Mouse (Mus musculus): ENCODE data around the gene Mia3.
"Not testable (repeated sequence)": the region's sequence is repeated elsewhere in the genome, so short reads cannot be mapped to it uniquely, and the experiment has no call there.

The Mia3 gene

DNA sequence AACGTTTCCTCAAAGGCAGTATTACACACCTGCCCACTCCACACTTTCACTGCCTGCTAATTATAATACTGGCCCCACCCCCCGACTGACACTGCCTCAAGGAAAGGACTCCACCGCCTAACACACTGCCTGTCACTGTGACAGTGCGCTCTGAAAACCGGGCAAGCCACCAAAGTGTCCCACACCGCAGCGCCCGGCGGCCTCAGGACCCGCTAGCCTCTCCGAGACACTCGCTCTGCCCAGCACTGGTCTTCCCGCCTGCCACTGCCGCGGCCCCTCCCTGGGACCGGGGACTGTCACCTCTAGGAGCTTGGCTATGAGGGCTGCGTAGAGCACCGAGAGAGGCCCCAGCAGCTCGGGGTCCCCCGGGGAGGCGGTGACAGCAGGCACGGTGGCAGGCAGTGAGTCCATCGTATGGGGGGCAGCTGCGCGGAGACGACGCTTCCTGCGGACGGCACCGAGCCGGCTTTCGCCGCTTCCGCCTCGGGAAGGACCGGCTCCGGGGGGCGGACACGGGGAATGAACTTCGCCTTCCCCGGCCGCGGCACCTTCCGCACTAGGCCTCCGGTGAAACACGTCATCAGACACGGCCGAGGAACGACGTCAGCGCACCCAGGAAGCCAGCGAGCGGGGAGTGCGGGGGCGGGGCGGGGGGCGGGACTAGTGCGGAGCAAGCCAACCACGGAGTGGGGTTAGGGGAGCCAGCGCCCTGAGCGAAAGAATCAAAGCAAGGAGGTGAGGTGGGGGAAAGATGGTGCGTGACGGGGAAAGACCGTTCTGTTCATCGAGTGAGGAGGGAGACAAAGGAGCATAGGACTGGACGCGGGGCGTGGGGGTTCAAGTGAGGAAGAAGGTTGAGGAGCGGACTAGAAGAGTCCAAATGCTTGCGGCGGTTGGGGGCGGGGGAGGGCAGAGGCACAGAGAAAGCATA, 24.2 kb downstream of the Mia3 start:
- peak; percentile 78 for DNase-seq

DNA sequence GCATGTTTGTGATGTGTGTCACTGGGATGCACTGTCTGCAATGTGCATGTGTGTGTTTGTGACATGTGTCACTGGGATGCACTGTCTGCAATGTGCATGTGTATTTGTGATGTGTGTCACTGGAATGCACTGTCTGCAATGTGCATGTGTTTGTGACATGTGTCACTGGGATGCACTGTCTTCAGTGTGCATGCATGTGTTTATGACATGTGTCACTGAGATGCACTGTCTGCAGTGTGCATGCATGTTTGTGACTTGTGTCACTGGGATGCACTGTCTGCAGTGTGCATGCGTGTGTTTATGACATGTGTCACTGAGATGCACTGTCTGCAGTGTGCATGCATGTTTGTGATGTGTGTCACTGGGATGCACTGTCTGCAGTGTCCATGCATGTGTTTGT, 26.5 kb downstream of the Mia3 start:
- DNase-seq = not testable (repeated sequence)

- no peak for DNase-seq
These were observed 42.2 kb downstream of the Mia3 start for GRCm38 (mm10) chr1:183327171-183327570.

GRCm38 (mm10) chr1:183324433-183324832, 44.9 kb downstream of the Mia3 start:
- DNase-seq = no peak

GRCm38 (mm10) chr1:183323923-183324322, 45.4 kb downstream of the Mia3 start:
- no peak for DNase-seq

DNA sequence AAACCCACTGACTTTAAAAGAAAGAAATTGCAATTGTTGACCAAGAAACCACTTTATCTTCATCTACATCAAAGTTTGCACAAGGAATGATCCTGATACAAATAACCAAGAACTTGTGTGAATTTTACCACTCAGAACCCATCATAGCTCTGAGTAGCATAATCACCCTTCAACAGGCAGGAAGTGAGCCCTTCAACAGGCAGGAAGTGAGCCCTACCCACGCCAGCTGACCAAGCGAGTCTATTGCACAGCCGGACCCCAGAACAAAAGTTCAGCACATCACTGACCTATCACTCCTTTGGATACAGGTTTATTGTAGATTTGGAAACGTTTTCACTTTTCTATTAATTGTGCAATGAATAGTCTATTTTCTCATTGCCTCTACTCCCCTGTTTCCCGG, 46.9 kb downstream of the Mia3 start:
- DNase-seq = not testable (repeated sequence)

GRCm38 (mm10) chr1:183320708-183321107, 48.6 kb downstream of the Mia3 start:
- no peak for DNase-seq

DNA sequence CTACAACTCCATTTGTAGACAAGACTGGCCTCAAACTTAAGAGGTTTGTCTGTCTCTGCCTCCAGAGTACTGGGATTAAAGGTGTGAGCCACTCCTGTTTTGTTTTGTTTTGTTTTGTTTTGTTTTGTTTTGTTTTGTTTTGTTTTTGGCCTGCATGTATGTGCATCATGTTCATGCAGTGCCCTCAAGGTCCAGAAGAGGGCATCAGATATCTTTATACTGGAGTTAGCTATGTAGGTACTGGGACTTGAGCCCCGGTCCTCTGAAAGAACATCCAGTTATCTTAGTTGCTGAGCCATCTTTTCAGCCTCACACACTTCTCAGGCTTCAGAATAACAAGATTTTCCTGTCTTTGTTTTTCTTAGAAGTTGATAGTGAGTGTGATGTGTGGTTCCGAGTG, 53.6 kb downstream of the Mia3 start:
- DNase-seq = no peak

DNA sequence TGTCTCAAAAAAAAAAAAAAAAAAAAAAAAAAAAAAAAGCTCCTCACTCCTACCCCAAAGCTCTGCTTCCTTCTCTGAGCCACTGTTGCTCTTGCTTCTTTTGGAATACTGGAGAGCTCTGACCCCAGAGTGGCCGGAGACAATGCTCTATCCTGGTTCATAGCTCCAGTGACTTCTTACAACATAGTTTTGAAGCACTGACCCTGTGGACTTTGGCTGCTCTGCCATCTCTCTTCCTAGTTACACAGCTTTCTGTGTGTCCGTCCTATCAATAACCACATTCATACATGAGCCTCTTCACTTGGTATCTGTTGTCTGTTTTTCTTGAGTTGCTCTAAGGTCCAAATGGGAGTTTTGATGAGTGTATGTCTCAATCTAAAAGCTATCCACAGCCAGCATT, 57.3 kb downstream of the Mia3 start:
- DNase-seq = no peak

DNA sequence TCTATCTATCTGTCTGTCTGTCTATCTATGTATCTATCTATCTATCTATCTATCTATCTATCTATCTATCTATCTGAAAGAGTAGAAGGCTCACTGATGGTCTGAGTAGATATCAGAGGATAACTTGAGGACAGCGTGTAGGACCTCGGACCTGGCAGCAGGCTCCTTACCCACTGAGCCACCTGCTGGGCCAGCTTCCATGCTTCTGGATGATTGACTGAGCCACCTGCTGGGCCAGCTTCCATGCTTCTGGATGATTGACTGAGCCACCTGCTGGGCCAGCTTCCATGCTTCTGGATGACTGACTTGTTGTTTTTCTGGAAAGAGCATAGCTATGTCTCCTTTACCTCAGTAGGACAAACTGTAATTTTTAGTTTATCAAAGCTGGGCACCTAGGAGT, 59.8 kb downstream of the Mia3 start:
- DNase-seq = not testable (repeated sequence)

DNA sequence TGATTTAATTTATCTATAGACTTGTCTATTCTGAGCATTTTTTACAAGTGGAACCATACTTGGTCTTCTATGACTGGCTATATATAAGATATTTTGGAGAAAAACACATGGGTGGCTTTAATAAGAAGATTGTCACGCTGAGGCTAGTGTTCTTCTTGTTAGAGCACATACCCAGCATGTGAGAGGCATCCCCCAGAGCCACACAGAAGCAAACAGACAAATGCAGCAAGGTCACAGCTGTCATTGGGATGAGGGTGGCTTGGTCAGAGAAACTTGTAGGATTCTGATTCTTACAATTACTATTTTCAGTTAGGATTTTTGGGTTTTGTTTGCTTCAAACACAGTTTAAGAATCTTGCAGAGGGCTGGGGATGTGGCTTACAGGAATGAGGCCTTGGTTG, 60.9 kb downstream of the Mia3 start:
- DNase-seq = no peak

GRCm38 (mm10) chr1:183307555-183307954, 61.8 kb downstream of the Mia3 start:
- no peak for DNase-seq

GRCm38 (mm10) chr1:183299161-183299560, 70.2 kb downstream of the Mia3 start:
- peak; percentile 79 for DNase-seq

- no peak for DNase-seq
These were observed 71.4 kb downstream of the Mia3 start for GRCm38 (mm10) chr1:183297886-183298489.

DNA sequence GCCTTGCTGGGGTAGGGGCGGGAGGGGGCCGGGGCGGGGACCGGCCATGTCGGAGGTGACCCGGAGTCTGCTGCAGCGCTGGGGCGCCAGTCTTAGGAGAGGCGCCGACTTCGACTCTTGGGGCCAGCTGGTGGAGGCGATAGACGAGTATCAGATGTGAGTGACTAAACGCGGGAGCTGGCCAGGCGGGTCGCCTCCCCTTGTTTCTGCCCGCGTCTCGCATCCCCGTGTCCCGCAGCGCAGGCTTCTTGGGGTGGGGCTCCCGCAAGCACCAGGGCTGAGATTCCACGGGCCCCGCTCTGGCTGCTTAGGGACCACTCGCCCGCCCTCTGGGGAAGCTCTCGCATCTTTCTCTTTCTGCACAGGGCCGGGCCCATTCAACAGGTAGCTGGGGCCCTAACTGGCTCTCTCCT, 71.9 kb downstream of the Mia3 start:
- DNase-seq = peak; percentile 52

DNA sequence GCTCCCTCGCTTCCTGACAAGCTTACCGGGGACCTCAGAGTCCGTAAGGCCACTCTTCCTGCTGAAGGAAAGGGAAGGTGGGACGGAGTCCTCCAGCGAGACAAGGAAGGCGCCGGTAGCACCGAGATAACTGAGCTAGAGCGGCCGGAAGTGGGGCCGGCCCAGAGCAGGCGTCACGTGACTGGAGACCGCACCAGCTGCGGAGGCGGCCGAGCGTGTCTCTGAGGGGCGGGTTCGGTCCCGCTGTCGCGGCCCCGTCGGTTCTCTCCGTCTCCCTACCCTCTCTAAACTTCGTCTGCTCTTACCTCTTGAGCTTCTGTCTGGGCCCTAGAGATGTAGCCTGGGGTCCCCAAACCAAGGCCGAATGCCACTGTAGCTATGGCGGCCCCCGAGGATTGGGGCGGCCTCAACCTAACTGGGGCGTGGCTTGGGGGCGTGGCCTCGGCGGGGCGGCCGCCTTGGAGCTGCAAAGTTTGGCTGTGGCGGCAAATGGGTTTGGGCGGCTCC, 72.4 kb downstream of the Mia3 start, which contains the start of gene Brox:
Gene Brox, minus strand, starts transcription at position 393 of the 507 bp plus-strand sequence.
- peak; percentile 90 for DNase-seq

DNA sequence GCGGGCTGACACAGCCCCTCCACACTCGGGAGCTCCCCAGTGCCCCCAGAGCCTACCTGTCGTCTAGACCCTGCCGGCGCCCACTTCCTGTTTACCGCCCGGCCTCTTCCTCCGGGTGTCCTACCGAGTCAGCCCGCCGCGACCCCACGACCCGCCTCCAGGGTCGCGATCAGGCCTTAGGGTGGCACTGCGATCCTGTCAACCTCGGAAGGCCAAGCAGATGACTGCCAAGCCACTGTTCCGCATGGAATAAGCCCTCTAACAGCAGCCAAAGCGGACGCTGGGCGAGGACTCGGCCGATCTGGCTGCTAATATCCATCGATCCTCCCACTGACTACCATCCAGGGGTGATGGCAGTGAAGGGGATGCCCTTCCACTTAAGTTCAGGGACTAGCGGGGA, 72.9 kb downstream of the Mia3 start, which contains the start of gene Aida:
Gene Aida, plus strand, starts transcription at position 126 of the 400 bp plus-strand sequence.
- peak; percentile 33 for DNase-seq

DNA sequence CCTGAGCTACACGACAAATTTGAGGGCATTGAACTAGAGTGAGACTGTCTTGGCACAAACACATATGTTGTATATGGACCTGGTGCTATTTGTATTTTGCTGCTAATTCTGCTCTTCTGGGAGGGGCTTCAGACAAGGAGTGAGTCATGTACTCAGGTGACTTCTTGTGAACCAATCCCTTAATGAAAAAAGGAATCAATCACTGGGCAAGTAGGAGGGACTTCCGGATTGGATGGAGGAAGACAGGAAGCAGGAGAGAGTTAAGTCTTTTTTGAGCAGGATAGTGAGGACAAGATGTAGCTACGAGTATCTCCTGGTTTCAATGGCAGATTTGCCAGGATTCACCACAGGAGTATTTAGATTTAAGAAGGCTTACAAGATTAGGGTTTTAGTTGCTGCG, 79.8 kb downstream of the Mia3 start:
- no peak for DNase-seq

DNA sequence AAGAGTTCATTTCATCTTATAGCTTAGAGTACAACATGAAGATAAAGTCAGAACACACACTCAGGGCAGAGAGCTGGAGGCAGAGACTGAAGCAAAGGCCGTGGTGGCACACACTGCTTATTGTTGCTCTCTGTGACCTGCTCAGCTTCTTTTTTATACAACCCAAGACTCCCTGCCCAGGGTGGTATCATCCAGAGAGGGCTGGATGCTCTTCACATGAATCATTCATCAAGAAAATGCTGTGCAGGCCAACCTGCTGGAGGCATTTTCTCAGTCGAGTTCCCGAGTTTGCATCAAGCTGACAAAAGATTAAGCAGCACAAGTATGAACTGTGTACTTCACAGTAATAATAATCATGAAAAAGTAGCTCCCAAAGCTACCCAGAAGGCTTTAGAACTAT, 81.0 kb downstream of the Mia3 start:
- DNase-seq = no peak
